Mouse (Mus musculus): Measurements from ENCODE around the gene Lcp2. TPM values are rescaled to one million over a fixed set of nuclear protein-coding genes. Genes with fewer than 3 reads are reported as not detected.
A peak's percentile ranks its signal among the peaks of the same experiment; 100 is the strongest.

The Lcp2 gene
- polyA plus RNA-seq, 1 experiment from 2014 or later = 1.2 TPM

DNA sequence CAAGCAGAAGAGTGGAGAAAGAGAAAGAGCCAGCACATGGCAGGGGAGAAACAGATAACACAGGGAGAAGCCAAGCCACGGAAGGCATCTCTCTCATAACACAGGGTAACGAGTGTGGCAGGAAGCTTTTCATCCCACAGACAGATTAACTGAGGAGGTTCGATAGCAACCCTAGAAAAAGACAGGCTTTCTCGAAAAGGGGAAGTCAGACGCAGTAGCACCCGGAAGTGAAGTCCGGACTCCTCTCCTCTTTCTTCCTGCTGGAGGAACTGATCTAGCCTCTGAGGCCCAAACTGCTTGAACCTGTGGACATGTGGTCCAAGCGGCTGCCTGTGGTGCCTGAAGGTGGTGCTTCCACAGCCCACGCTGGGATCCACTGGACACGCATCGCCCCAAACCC, 38.5 kb upstream of the Lcp2 start:
- Histone ChIP-seq H3K4me1 (replicated peaks; ENCODE audit: control insufficient read depth, insufficient read depth) (no peaks in the 10 kb centered on the region), H3K27me3 (ENCODE audit: control insufficient read depth, insufficient read depth, low read length) (no peaks in the 10 kb centered on the region), H3K27ac (replicated peaks) (0 out of 2 replicates have a peak overlapping the region, but pooled peaks have one; percentile 8), H3K9ac (ENCODE audit: low read length) (no peak overlapping the region), H3K4me3 (ENCODE audit: low read depth, low read length) (no peak overlapping the region), H3K9me3 (ENCODE audit: control insufficient read depth, low read length) (no peaks in the 10 kb centered on the region), H3K4me2 (replicated peaks; ENCODE audit: low read depth) (no peak overlapping the region), H3K36me3 (ENCODE audit: control insufficient read depth, insufficient read depth, low read length) (no peaks in the 10 kb centered on the region)
- ATAC-seq (ENCODE audit: low FRiP score, low TSS enrichment) (no peak), DNase-seq (ENCODE audit: low spot score) (no peak)
- no peak for TF ChIP-seq EP300 (optimal IDR thresholded peaks at IDR 0.05)
- no peak for TF ChIP-seq CTCF (IDR thresholded peaks at IDR 0.05; ENCODE audit: low read depth)
- 86% methylated on average over 11 of the region's 11 CpGs for WGBS

DNA sequence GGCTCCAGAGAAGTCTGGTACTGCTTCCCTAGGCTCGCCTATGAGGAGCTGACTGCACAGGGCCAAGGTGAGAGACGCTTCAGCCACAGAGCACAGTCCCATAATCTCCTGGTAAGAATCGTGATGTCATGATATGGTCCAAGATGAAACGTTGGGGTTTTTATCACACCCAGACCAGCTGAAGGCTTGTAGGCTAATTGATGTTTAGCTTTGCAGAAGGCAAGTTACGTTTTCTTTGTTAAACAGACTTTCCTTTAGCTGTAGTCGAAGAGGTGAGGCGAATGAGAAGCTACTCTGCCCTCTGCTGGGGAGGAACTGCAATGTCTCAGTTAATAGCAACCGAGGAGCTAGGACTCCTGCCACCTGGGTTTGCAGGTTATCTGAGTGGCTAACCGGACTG, 38.0 kb upstream of the Lcp2 start:
- Histone ChIP-seq H3K9me3 (ENCODE audit: control insufficient read depth, low read length) (no peaks in the 10 kb centered on the region), H3K27ac (replicated peaks) (0 out of 2 replicates have a peak overlapping the region, but pooled peaks have one; percentile 8), H3K27me3 (ENCODE audit: control insufficient read depth, insufficient read depth, low read length) (no peaks in the 10 kb centered on the region), H3K4me3 (ENCODE audit: low read depth, low read length) (no peak overlapping the region), H3K36me3 (ENCODE audit: control insufficient read depth, insufficient read depth, low read length) (no peaks in the 10 kb centered on the region), H3K4me2 (replicated peaks; ENCODE audit: low read depth) (no peak overlapping the region), H3K9ac (ENCODE audit: low read length) (no peak overlapping the region), H3K4me1 (replicated peaks; ENCODE audit: control insufficient read depth, insufficient read depth) (no peaks in the 10 kb centered on the region)
- TF ChIP-seq EP300 (optimal IDR thresholded peaks at IDR 0.05) (no peak), CTCF (IDR thresholded peaks at IDR 0.05; ENCODE audit: low read depth) (peak; percentile 86)
- DNase-seq (ENCODE audit: low spot score) = peak; percentile 52
- no peak for ATAC-seq (ENCODE audit: low FRiP score, low TSS enrichment)
- WGBS = 28% methylated on average over 9 of the region's 9 CpGs

DNA sequence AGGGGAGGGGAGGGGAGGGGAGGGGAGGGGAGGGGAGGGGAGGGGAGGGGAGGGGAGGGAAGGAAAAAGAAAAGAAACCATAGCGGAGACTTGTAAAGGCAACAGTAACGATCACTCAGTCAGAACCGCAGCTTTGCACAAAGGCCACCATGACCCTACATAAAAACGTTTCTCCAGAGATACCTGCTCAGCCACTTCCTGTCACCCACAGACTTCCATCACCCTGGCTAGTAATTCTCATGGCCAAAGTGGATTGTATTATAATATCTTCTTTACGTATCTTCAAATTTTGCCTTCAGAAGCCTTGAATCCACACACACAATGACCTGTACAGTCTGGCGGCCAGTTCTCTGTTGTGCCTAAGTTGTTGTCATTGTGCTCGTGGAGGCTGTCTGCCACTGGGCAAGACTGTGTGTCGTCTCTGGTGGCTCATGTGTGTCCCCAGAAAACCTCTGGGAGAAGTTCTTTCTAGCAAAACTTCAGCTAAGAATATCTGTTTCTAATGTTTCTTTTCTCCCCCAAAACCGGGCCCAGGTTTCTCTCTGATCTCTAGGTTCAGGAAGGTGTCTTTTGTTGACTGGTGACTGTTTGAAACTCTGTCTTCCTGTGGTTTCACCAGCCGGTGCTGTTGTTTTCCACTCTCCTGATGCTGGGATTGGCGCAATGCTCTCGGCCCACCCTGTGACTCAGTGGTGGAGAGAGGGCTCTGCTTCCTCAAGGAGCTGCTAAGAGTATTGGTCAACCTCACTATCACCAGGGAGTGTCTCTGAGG, 37.2 kb upstream of the Lcp2 start:
- Histone ChIP-seq H3K27ac (replicated peaks) (peak overlapping the region; percentile 31; the same call in 1 of the 2 replicates), H3K9ac (ENCODE audit: low read length) (no peak overlapping the region), H3K4me1 (replicated peaks; ENCODE audit: control insufficient read depth, insufficient read depth) (no peaks in the 10 kb centered on the region), H3K27me3 (ENCODE audit: control insufficient read depth, insufficient read depth, low read length) (no peaks in the 10 kb centered on the region), H3K36me3 (ENCODE audit: control insufficient read depth, insufficient read depth, low read length) (no peaks in the 10 kb centered on the region), H3K4me3 (ENCODE audit: low read depth, low read length) (no peak overlapping the region), H3K4me2 (replicated peaks; ENCODE audit: low read depth) (no peak overlapping the region), H3K9me3 (ENCODE audit: control insufficient read depth, low read length) (no peaks in the 10 kb centered on the region)
- DNase-seq (ENCODE audit: low spot score) = no peak
- ATAC-seq (ENCODE audit: low FRiP score, low TSS enrichment) = no peak
- no peak for TF ChIP-seq CTCF (IDR thresholded peaks at IDR 0.05; ENCODE audit: low read depth)
- TF ChIP-seq EP300 (optimal IDR thresholded peaks at IDR 0.05) = no peak
- 77% methylated on average over 12 of the region's 12 CpGs for WGBS

DNA sequence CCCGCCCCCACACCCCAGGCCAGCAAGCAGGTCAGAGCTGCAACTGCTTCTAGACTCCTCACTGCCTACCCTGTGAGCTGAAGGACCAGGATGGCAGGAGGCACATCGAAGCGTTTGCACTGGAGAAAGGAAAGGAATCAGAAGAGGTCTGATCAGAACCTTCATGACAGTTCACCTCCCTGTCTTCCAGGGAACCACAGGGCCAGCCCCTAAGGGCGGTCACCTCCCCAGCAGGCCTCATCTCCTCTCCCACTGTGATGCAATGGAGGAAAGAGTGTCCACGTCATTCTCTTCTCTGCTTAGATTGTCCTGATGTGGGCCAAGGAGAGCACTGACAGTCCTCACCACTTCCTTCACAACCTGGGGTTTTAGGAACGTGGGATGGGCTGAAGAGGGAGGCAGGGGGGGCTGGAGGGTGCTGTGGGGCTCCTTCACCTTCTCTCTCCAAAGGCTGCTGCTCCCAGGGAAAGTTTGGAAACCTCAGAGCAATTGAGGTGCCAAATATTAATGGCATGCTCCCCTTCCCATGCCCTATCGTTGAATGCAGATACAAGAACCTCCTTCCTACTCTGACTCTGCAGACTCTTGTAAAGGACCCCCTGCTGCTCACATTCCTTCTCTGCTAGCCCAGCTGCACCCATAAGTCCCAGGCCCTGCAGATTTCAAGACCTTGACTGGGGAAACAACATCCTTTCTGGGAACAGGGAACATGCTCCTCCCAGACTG, 36.4 kb upstream of the Lcp2 start:
- Histone ChIP-seq H3K4me3 (ENCODE audit: low read depth, low read length) (no peak overlapping the region), H3K4me1 (replicated peaks; ENCODE audit: control insufficient read depth, insufficient read depth) (no peaks in the 10 kb centered on the region), H3K9me3 (ENCODE audit: control insufficient read depth, low read length) (no peaks in the 10 kb centered on the region), H3K27me3 (ENCODE audit: control insufficient read depth, insufficient read depth, low read length) (no peaks in the 10 kb centered on the region), H3K4me2 (replicated peaks; ENCODE audit: low read depth) (no peak overlapping the region), H3K9ac (ENCODE audit: low read length) (no peak overlapping the region), H3K36me3 (ENCODE audit: control insufficient read depth, insufficient read depth, low read length) (no peaks in the 10 kb centered on the region), H3K27ac (replicated peaks) (peak overlapping the region; percentile 31)
- DNase-seq (ENCODE audit: low spot score) (no peak), ATAC-seq (ENCODE audit: low FRiP score, low TSS enrichment) (peak; percentile 35; the same call in 1 of the 2 replicates)
- WGBS = 63% methylated on average over 7 of the region's 7 CpGs
- TF ChIP-seq EP300 (optimal IDR thresholded peaks at IDR 0.05) = no peak
- TF ChIP-seq CTCF (IDR thresholded peaks at IDR 0.05; ENCODE audit: low read depth) = no peak

DNA sequence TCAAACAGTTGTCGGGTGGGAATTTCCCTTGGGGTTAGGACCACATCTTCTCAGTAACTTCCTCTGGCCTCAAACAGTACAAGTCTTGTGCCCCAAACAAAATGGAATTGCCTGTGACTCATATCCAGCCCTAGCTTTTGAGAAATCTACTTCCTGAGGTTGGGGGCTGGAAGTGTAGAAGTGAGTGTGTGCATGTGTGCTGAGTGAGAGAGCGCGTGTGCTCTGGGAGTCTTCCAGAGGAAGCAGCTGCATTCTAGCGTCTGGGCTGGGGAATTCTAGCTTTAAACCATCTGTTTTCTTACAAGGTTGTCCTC, 35.9 kb upstream of the Lcp2 start:
- TF ChIP-seq EP300 (optimal IDR thresholded peaks at IDR 0.05) (no peak), CTCF (IDR thresholded peaks at IDR 0.05; ENCODE audit: low read depth) (no peak)
- no peak for DNase-seq (ENCODE audit: low spot score)
- no peak overlapping the region for H3K4me3 ChIP-seq (ENCODE audit: low read depth, low read length)

More for the DNA sequence above, 35.9 kb upstream of the Lcp2 start:
- WGBS = 47% methylated on average over 4 of the region's 4 CpGs
- no peaks in the 10 kb centered on the region for H3K27me3 ChIP-seq (ENCODE audit: control insufficient read depth, insufficient read depth, low read length)
- H3K9ac ChIP-seq (ENCODE audit: low read length) = no peak overlapping the region
- ATAC-seq (ENCODE audit: low FRiP score, low TSS enrichment) = peak; percentile 42; the same call in 1 of the 2 replicates
- peak overlapping the region; percentile 31; the same call in 1 of the 2 replicates for H3K27ac ChIP-seq (replicated peaks)
- no peaks in the 10 kb centered on the region for H3K9me3 ChIP-seq (ENCODE audit: control insufficient read depth, low read length)
- no peaks in the 10 kb centered on the region for H3K4me1 ChIP-seq (replicated peaks; ENCODE audit: control insufficient read depth, insufficient read depth)
- no peak overlapping the region for H3K4me2 ChIP-seq (replicated peaks; ENCODE audit: low read depth)
- H3K36me3 ChIP-seq (ENCODE audit: control insufficient read depth, insufficient read depth, low read length) = no peaks in the 10 kb centered on the region
